Mouse (Mus musculus) neural tube, embryonic 13.5 days (tissue): ENCODE measurements around the gene Nudt17. TPM values are rescaled to one million over a fixed set of nuclear protein-coding genes. Genes with fewer than 3 reads are reported as not detected.
A peak's percentile ranks its signal among the peaks of the same experiment; 100 is the strongest.
"Not testable (repeated sequence)": the region's sequence is repeated elsewhere in the genome, so short reads cannot be mapped to it uniquely, and the experiment has no call there.

Source experiments
- ATAC-seq: fragments of 200-750 bp; cut with Nextera tagmentation; 2 replicates; pipeline ENCODE4 v1.8.0; 2017; ENCODE audit warnings: low read depth, mild to moderate bottlenecking, moderate TSS enrichment, moderate library complexity
- H3K27ac ChIP-seq: fragments of 300-500 bp; sonication (generic); replicated peaks from 2 replicates; pipeline ENCODE4 v1.5.1; 2015; ENCODE audit warnings: moderate library complexity, mild to moderate bottlenecking, inconsistent platforms
- H3K27me3 ChIP-seq: fragments of 300-500 bp; sonication (generic); 2 replicates; pipeline ENCODE4 v1.6.1; 2015; ENCODE audit warnings: mild to moderate bottlenecking, inconsistent platforms
- H3K36me3 ChIP-seq: fragments of 300-500 bp; sonication (generic); 2 replicates; pipeline ENCODE4 v1.6.1; 2015; ENCODE audit warnings: mild to moderate bottlenecking, inconsistent platforms
- H3K4me1 ChIP-seq: fragments of 300-500 bp; sonication (generic); replicated peaks from 2 replicates; pipeline ENCODE4 v1.6.1; 2015; ENCODE audit warnings: inconsistent platforms
- H3K4me2 ChIP-seq: fragments of 300-500 bp; sonication (generic); 2 replicates; pipeline ENCODE4 v1.6.1; 2015; ENCODE audit warnings: inconsistent platforms, mild to moderate bottlenecking, moderate library complexity
- H3K4me3 ChIP-seq: fragments of 300-500 bp; sonication (generic); 2 replicates; pipeline ENCODE4 v1.5.1; 2015; ENCODE audit warnings: mild to moderate bottlenecking, inconsistent platforms
- H3K9ac ChIP-seq: fragments of 300-500 bp; sonication (generic); 2 replicates; pipeline ENCODE4 v1.6.1; 2015; ENCODE audit warnings: moderate library complexity, mild to moderate bottlenecking, inconsistent platforms
- H3K9me3 ChIP-seq: fragments of 300-500 bp; sonication (generic); 2 replicates; pipeline ENCODE4 v1.6.1; 2016; ENCODE audit warnings: inconsistent platforms
- WGBS: fragments of 180-500 bp; shearing (Covaris S2); methylation state at CpG from one replicate; pipeline ENCODE4 v1.1.7; 2015; 5-methylcytosine and 5-hydroxymethylcytosine counted together
- polyA plus RNA-seq: library from polyadenylated mRNA; unstranded; fragments of >200 nt; fragmentation: Nextera tagmentation; extraction: Ambion mirVana; gene quantifications from 2 replicates; pipeline ENCODE4 v1.2.1, GENCODE M21; 2015

Gene Nudt17
- polyA plus RNA-seq = 16.2 and 17.2 TPM in 2 replicates

DNA sequence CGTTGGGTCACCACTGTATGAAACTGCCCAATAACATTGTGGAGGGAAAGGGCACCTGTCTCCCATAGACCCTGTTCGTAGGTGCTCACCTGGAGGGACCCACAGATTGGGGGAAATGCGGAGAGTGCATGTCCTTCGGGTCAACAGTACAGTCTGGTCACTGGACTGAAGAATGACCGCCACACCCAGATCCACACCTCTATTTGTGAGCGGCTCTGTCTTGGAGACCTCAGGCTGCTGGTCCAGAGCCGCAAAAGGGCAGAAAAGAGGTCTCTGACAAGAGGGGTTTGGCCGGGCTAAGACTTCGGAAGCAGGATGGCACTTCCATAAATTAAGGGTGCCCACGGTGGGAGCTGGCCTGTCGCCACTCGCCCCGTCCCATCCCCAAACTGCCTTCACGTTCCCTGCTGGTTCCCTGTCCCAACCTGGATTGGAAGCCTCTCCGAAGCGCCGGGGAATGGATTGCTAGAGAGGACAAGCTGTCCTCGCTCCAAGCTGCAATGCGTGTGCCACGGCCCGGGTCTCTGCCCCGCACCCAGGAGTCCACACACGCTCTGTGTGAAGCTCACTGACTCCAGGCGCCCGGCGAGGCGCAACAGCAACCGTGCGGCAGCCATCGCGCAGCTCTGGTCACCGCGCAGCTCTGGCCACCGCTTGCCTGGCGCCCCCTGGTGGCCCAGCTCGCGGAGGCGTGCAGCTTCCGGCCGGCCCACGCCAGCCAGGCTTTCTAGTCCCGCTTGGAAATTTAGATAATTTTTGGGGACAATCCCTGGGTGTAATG lies at the start of gene Nudt17:
Gene Nudt17, minus strand, starts transcription at position 660 of the 781 bp plus-strand sequence.
- Histone ChIP-seq H3K4me1 (peaks cover 12% of the 10 kb centered on the region; the same call in 1 of the 2 replicates), H3K36me3 (peaks cover 67% of the 10 kb centered on the region), H3K27ac (no peak within 1 kb of the TSS), H3K4me2 (peak within 1 kb of the TSS; percentile 84), H3K27me3 (peaks cover 8% of the 10 kb centered on the region; the same call in 1 of the 2 replicates), H3K4me3 (peak within 1 kb of the TSS; percentile 45), H3K9ac (peak within 1 kb of the TSS; percentile 74), H3K9me3 (no peaks in the 10 kb centered on the region)
- 6% methylated on average over 42 of the region's 42 CpGs for WGBS
- ATAC-seq = peak; percentile 83

GRCm38 (mm10) chr3:96757691-96758090 lies 49.3 kb upstream of the Nudt17 start:
- ATAC-seq = no peak
- Histone ChIP-seq H3K4me2 (no peak overlapping the region), H3K9me3 (no peaks in the 10 kb centered on the region), H3K4me1 (no peaks in the 10 kb centered on the region), H3K36me3 (no peaks in the 10 kb centered on the region), H3K4me3 (no peak overlapping the region), H3K27me3 (no peaks in the 10 kb centered on the region), H3K9ac (no peak overlapping the region), H3K27ac (no peak overlapping the region)
- 67% methylated on average over 7 of the region's 7 CpGs for WGBS

- H3K27me3 ChIP-seq = no peaks in the 10 kb centered on the region
- H3K4me3 ChIP-seq = no peak overlapping the region
- H3K27ac ChIP-seq = no peak overlapping the region
- no peak for ATAC-seq
- WGBS = 97% methylated on average over 1 of the region's 1 CpGs
- no peaks in the 10 kb centered on the region for H3K9me3 ChIP-seq
- no peaks in the 10 kb centered on the region for H3K36me3 ChIP-seq
- H3K4me2 ChIP-seq = no peak overlapping the region
- H3K9ac ChIP-seq = no peak overlapping the region
- H3K4me1 ChIP-seq = no peaks in the 10 kb centered on the region
These were observed 47.6 kb upstream of the Nudt17 start for GRCm38 (mm10) chr3:96755935-96756334.

- no peak overlapping the region for H3K4me3 ChIP-seq
- WGBS = 82% methylated on average over 1 of the region's 1 CpGs
- H3K4me2 ChIP-seq = no peak overlapping the region
- no peaks in the 10 kb centered on the region for H3K4me1 ChIP-seq
- H3K36me3 ChIP-seq = no peaks in the 10 kb centered on the region
- no peaks in the 10 kb centered on the region for H3K27me3 ChIP-seq
- no peak overlapping the region for H3K27ac ChIP-seq
- no peak for ATAC-seq
- H3K9me3 ChIP-seq = no peaks in the 10 kb centered on the region
- H3K9ac ChIP-seq = no peak overlapping the region
These were observed 38.5 kb upstream of the Nudt17 start for GRCm38 (mm10) chr3:96746829-96747228.

GRCm38 (mm10) chr3:96744348-96744747 lies 36.0 kb upstream of the Nudt17 start:
- Histone ChIP-seq H3K4me2 (no peak overlapping the region), H3K9ac (no peak overlapping the region), H3K4me3 (no peak overlapping the region), H3K27ac (no peak overlapping the region), H3K36me3 (no peaks in the 10 kb centered on the region), H3K4me1 (no peaks in the 10 kb centered on the region), H3K27me3 (no peaks in the 10 kb centered on the region), H3K9me3 (no peaks in the 10 kb centered on the region)
- WGBS = 96% methylated on average over 3 of the region's 3 CpGs
- no peak for ATAC-seq

DNA sequence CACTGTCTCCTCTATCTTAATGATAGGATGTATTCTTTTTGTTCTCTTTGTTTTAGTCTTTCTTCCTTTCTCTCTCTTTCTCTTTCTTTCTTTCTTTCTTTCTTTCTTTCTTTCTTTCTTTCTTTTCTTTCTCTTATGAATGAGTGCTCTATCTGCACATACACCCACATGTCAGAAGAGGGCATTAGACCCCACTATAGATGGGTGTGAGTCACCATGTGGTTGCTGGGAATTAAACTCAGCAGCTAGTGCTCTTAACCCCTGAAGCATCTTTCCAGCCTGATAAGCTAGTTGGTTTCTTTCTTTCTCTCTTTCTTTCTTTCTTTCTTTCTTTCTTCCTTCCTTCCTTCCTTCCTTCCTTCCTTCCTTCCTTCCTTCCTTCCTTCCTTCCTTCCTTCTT lies 31.9 kb upstream of the Nudt17 start:
- not testable (repeated sequence) for H3K4me3 ChIP-seq, H3K9me3 ChIP-seq, ATAC-seq, H3K27ac ChIP-seq, H3K36me3 ChIP-seq, H3K4me1 ChIP-seq, H3K9ac ChIP-seq, H3K27me3 ChIP-seq, H3K4me2 ChIP-seq

DNA sequence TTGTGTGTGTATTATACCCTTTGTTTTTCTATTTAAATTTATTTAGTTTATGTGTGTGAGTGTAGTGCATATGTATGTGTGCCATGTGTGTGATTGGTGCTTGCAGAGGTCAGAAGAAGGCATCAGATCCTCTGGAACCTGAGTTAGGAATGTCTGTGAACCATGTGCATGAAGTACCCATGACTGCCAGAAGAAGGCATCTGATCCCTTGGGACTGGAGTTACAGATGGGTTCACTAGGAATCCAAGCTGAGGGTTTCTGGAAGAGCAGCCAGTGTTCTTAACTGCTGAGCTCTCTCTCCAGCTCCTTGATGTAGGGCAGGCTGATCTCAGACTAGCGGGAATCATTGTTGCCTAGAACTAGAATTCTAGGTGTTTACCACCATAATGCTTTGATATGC lies 29.6 kb upstream of the Nudt17 start:
- Histone ChIP-seq H3K9me3 (no peaks in the 10 kb centered on the region), H3K4me3 (no peak overlapping the region), H3K4me2 (no peak overlapping the region), H3K36me3 (no peaks in the 10 kb centered on the region), H3K27ac (no peak overlapping the region), H3K4me1 (peaks cover 13% of the 10 kb centered on the region; the same call in 1 of the 2 replicates), H3K27me3 (no peaks in the 10 kb centered on the region), H3K9ac (no peak overlapping the region)
- WGBS = 98% methylated on average over 1 of the region's 1 CpGs
- ATAC-seq = no peak

- ATAC-seq = no peak
- WGBS = 52% methylated on average over 1 of the region's 1 CpGs
- peaks cover 13% of the 10 kb centered on the region; the same call in 1 of the 2 replicates for H3K4me1 ChIP-seq
These were observed 28.8 kb upstream of the Nudt17 start for GRCm38 (mm10) chr3:96737013-96737740.

GRCm38 (mm10) chr3:96735200-96735599 lies 26.8 kb upstream of the Nudt17 start:
- Histone ChIP-seq H3K4me1 (peaks cover 27% of the 10 kb centered on the region), H3K36me3 (no peaks in the 10 kb centered on the region), H3K4me3 (no peak overlapping the region), H3K9ac (no peak overlapping the region), H3K4me2 (no peak overlapping the region), H3K27me3 (no peaks in the 10 kb centered on the region), H3K9me3 (no peaks in the 10 kb centered on the region), H3K27ac (no peak overlapping the region)
- WGBS = 60% methylated on average over 2 of the region's 2 CpGs
- ATAC-seq = no peak

More at GRCm38 (mm10) chr3:96737013-96737740, 28.8 kb upstream of the Nudt17 start:
- Histone ChIP-seq H3K9ac (no peak overlapping the region), H3K27me3 (no peaks in the 10 kb centered on the region), H3K27ac (no peak overlapping the region), H3K4me3 (no peak overlapping the region), H3K4me2 (no peak overlapping the region), H3K9me3 (no peaks in the 10 kb centered on the region), H3K36me3 (no peaks in the 10 kb centered on the region)

- no peak for ATAC-seq
These were observed 25.6 kb upstream of the Nudt17 start for GRCm38 (mm10) chr3:96733984-96734383.

GRCm38 (mm10) chr3:96730785-96731184 lies 22.4 kb upstream of the Nudt17 start:
- Histone ChIP-seq H3K4me1 (peaks cover 53% of the 10 kb centered on the region), H3K9ac (no peak overlapping the region), H3K9me3 (no peaks in the 10 kb centered on the region), H3K27me3 (no peaks in the 10 kb centered on the region), H3K36me3 (no peaks in the 10 kb centered on the region), H3K4me3 (no peak overlapping the region), H3K4me2 (no peak overlapping the region), H3K27ac (no peak overlapping the region)
- WGBS = 74% methylated on average over 5 of the region's 5 CpGs
- ATAC-seq = no peak

More at GRCm38 (mm10) chr3:96733984-96734383, 25.6 kb upstream of the Nudt17 start:
- Histone ChIP-seq H3K4me1 (peaks cover 37% of the 10 kb centered on the region), H3K9ac (no peak overlapping the region), H3K27me3 (no peaks in the 10 kb centered on the region), H3K27ac (no peak overlapping the region), H3K4me2 (no peak overlapping the region), H3K9me3 (no peaks in the 10 kb centered on the region), H3K36me3 (no peaks in the 10 kb centered on the region), H3K4me3 (no peak overlapping the region)
- 88% methylated on average over 1 of the region's 1 CpGs for WGBS

DNA sequence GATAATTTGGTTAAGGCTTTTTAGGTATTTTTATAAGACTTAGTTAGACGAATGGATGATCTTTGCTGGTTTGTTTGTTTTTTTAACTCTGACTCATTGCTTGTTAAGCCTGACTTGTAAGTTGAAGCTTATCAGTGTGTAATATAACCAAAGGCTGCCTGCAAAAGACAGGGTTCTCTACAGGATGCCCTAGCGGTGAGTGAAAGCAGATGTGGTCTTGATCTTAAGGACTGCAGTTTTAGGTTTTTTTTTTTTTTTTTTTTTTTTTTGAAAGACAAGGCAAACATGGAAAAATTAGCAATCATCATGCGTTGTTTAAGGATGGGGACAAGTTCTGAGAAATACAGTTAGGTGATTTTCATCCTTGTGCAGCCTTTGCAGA lies 21.0 kb upstream of the Nudt17 start:
- no peaks in the 10 kb centered on the region for H3K27me3 ChIP-seq
- 81% methylated on average over 3 of the region's 3 CpGs for WGBS
- no peak for ATAC-seq

More for the DNA sequence above, 21.0 kb upstream of the Nudt17 start:
- Histone ChIP-seq H3K4me3 (no peak overlapping the region), H3K36me3 (no peaks in the 10 kb centered on the region), H3K9me3 (no peaks in the 10 kb centered on the region), H3K9ac (no peak overlapping the region), H3K27ac (no peak overlapping the region), H3K4me2 (peak overlapping the region; percentile 82), H3K4me1 (peaks cover 45% of the 10 kb centered on the region)
